Mouse (Mus musculus): ENCODE measurements at regions not wholly inside any gene's neighbourhood (a gene's known extent, or its start where the extent isn't known, plus 50 kb on each side); places are given as distances from the start of the nearest gene placed in this dataset.

GRCm38 (mm10) chr2:30718329-30718675 lies 85.2 kb downstream of the 1700001O22Rik start (continued):
- TF ChIP-seq POLR2A (IDR thresholded peaks at IDR 0.05; ENCODE audit: control insufficient read depth in 1 of 2, insufficient read depth in 1 of 2, low read depth in 1 of 2, low read length in 2 of 2, poor library complexity in 1 of 2) (peak in 1 of 2 experiments; percentile 32; a peak in 2 of 4 replicates), MAZ (IDR thresholded peaks at IDR 0.05; ENCODE audit: low read depth, low read length) (peak; percentile 74; the same call in 1 of the 2 replicates)

GRCm38 (mm10) chr2:30717566-30718328 lies 85.7 kb downstream of the 1700001O22Rik start:
- peak overlapping the region; percentile 41 for H3K9ac ChIP-seq (ENCODE audit: control insufficient read depth, low read depth, low read length, poor library complexity, severe bottlenecking)

GRCm38 (mm10) chr2:30716580-30717565 lies 86.6 kb downstream of the 1700001O22Rik start:
- Histone ChIP-seq H3K4me3 (ENCODE audit: control insufficient read depth in 1 of 2, insufficient read depth in 1 of 2, low read depth in 2 of 2, low read length in 2 of 2) (peak overlapping the region; percentile 36 to 42), H3K36me3 (ENCODE audit: control insufficient read depth in 1 of 2, insufficient read depth in 2 of 2, low read length in 2 of 2) (peaks cover 0 to 5% of the 10 kb centered on the region in 2 experiments; a peak in 2 of 4 replicates), H3K4me1 (ENCODE audit: control insufficient read depth in 1 of 2, insufficient read depth in 2 of 2, low read length in 2 of 2) (peaks cover 6 to 24% of the 10 kb centered on the region in 2 experiments; a peak in 3 of 4 replicates), H3K9me3 (replicated peaks; ENCODE audit: insufficient read depth, low read length) (no peaks in the 10 kb centered on the region), H3K79me2 (ENCODE audit: control insufficient read depth, insufficient read depth, low read length, poor library complexity) (no peaks in the 10 kb centered on the region), H3K9ac (ENCODE audit: control insufficient read depth, low read depth, low read length, poor library complexity, severe bottlenecking) (peak overlapping the region; percentile 41), H3K27ac (ENCODE audit: control insufficient read depth, low read depth, low read length) (no peak overlapping the region), H3K27me3 (ENCODE audit: control insufficient read depth in 1 of 2, insufficient read depth in 2 of 2, low read length in 2 of 2) (no peaks in the 10 kb centered on the region)
- DNase-seq (ENCODE audit: low read depth, low spot score) = peak; percentile 26
- TF ChIP-seq POLR2A (IDR thresholded peaks at IDR 0.05; ENCODE audit: control insufficient read depth in 1 of 2, insufficient read depth in 1 of 2, low read depth in 1 of 2, low read length in 2 of 2, poor library complexity in 1 of 2) (no peak), ZMIZ1 (IDR thresholded peaks at IDR 0.05; ENCODE audit: low read depth, low read length) (no peak), NELFE (IDR thresholded peaks at IDR 0.05; ENCODE audit: low read depth, low read length) (no peak), USF1 (IDR thresholded peaks at IDR 0.05; ENCODE audit: low read depth, low read length) (no peak), MYB (IDR thresholded peaks at IDR 0.05; ENCODE audit: low read depth, low read length) (no peak), USF2 (IDR thresholded peaks at IDR 0.05; ENCODE audit: borderline replicate concordance in 1 of 2, insufficient read depth in 1 of 2, low read depth in 1 of 2, low read length in 2 of 2) (no peak), GABPA (IDR thresholded peaks at IDR 0.05; ENCODE audit: low read depth, low read length) (no peak), ZC3H11A (IDR thresholded peaks at IDR 0.05; ENCODE audit: low read depth, low read length) (no peak), CHD1 (IDR thresholded peaks at IDR 0.05; ENCODE audit: low read depth, low read length) (no peak), SIN3A (IDR thresholded peaks at IDR 0.05; ENCODE audit: low read length) (no peak)

More at GRCm38 (mm10) chr2:30717566-30718328, 85.7 kb downstream of the 1700001O22Rik start:
- Histone ChIP-seq H3K27me3 (ENCODE audit: control insufficient read depth in 1 of 2, insufficient read depth in 2 of 2, low read length in 2 of 2) (no peaks in the 10 kb centered on the region), H3K79me2 (ENCODE audit: control insufficient read depth, insufficient read depth, low read length, poor library complexity) (no peaks in the 10 kb centered on the region), H3K36me3 (ENCODE audit: control insufficient read depth in 1 of 2, insufficient read depth in 2 of 2, low read length in 2 of 2) (peaks cover 0 to 5% of the 10 kb centered on the region in 2 experiments; a peak in 2 of 4 replicates), H3K4me1 (ENCODE audit: control insufficient read depth in 1 of 2, insufficient read depth in 2 of 2, low read length in 2 of 2) (peaks cover 6 to 24% of the 10 kb centered on the region in 2 experiments; a peak in 3 of 4 replicates), H3K9me3 (replicated peaks; ENCODE audit: insufficient read depth, low read length) (no peaks in the 10 kb centered on the region), H3K4me3 (ENCODE audit: control insufficient read depth in 1 of 2, insufficient read depth in 1 of 2, low read depth in 2 of 2, low read length in 2 of 2) (peak overlapping the region; percentile 47 to 61), H3K27ac (ENCODE audit: control insufficient read depth, low read depth, low read length) (0 out of 2 replicates have a peak overlapping the region, but pooled peaks have one; percentile 10)
- peak; percentile 28 for DNase-seq (ENCODE audit: low read depth, low spot score)
- TF ChIP-seq TCF12 (IDR thresholded peaks at IDR 0.05; ENCODE audit: low read depth, low read length) = no peak
- TF ChIP-seq SMC3 (IDR thresholded peaks at IDR 0.05; ENCODE audit: low read depth, low read length) = no peak
- peak; percentile 77; the same call in 1 of the 2 replicates for TF ChIP-seq MYC (IDR thresholded peaks at IDR 0.05; ENCODE audit: low read depth, low read length)
- no peak for TF ChIP-seq BHLHE40 (IDR thresholded peaks at IDR 0.05; ENCODE audit: borderline replicate concordance, low read depth, low read length)
- peak; percentile 75 for TF ChIP-seq MAX (IDR thresholded peaks at IDR 0.05; ENCODE audit: low read length)
- TF ChIP-seq MAZ (IDR thresholded peaks at IDR 0.05; ENCODE audit: low read depth, low read length) = no peak
- no peak; the same call in 1 of the 2 replicates for TF ChIP-seq ETS1 (IDR thresholded peaks at IDR 0.05; ENCODE audit: low read depth, low read length)
- TF ChIP-seq POLR2AphosphoS2 (IDR thresholded peaks at IDR 0.05; ENCODE audit: low read length) = no peak
- TF ChIP-seq POLR2A (IDR thresholded peaks at IDR 0.05; ENCODE audit: control insufficient read depth in 1 of 2, insufficient read depth in 1 of 2, low read depth in 1 of 2, low read length in 2 of 2, poor library complexity in 1 of 2) = no peak; a peak in 1 of 4 replicates
- no peak for TF ChIP-seq GABPA (IDR thresholded peaks at IDR 0.05; ENCODE audit: low read depth, low read length)
- no peak for TF ChIP-seq ZMIZ1 (IDR thresholded peaks at IDR 0.05; ENCODE audit: low read depth, low read length)
- TF ChIP-seq TBP (IDR thresholded peaks at IDR 0.05; ENCODE audit: low read depth, low read length) = no peak
- no peak for TF ChIP-seq HCFC1 (IDR thresholded peaks at IDR 0.05; ENCODE audit: low read depth, low read length)
- TF ChIP-seq MXI1 (IDR thresholded peaks at IDR 0.05; ENCODE audit: low read depth, low read length) = peak; percentile 64; the same call in 1 of the 2 replicates
